Mouse (Mus musculus): ENCODE data around the gene Ppcs. TPM values are rescaled to one million over a fixed set of nuclear protein-coding genes. Genes with fewer than 3 reads are reported as not detected.

Ppcs gene
- polyA plus RNA-seq, 1 experiment from 2014 or later: 22.1 TPM

- H3K9ac ChIP-seq (ENCODE audit: low read length): no peak overlapping the region
- 17% methylated on average over 6 of the region's 6 CpGs for WGBS
- no peak overlapping the region for H3K27ac ChIP-seq (ENCODE audit: low read depth, low read length)
- no peaks in the 10 kb centered on the region for H3K9me3 ChIP-seq (ENCODE audit: control insufficient read depth, low read length)
- H3K36me3 ChIP-seq (ENCODE audit: control insufficient read depth, insufficient read depth, low read length): no peaks in the 10 kb centered on the region
- peaks cover 4% of the 10 kb centered on the region for H3K4me1 ChIP-seq (ENCODE audit: control insufficient read depth, insufficient read depth, low read length)
- H3K4me3 ChIP-seq (ENCODE audit: low read depth, low read length): no peak overlapping the region
- H3K4me2 ChIP-seq: no peak overlapping the region
- ATAC-seq (ENCODE audit: low FRiP score): peak; percentile 75
- peak; percentile 87 for DNase-seq (ENCODE audit: low spot score, missing footprints)
- H3K27me3 ChIP-seq (ENCODE audit: control insufficient read depth, insufficient read depth, low read length): no peaks in the 10 kb centered on the region
Measured at GRCm38 (mm10) chr4:119453533-119453932, 31.3 kb upstream of the Ppcs start.

- 68% methylated on average over 5 of the region's 5 CpGs for WGBS
- no peaks in the 10 kb centered on the region for H3K9me3 ChIP-seq (ENCODE audit: control insufficient read depth, low read length)
- no peak overlapping the region for H3K4me3 ChIP-seq (ENCODE audit: low read depth, low read length)
- ATAC-seq (ENCODE audit: low FRiP score) (0 out of 2 replicates have a peak, but pooled peaks have one; percentile 24), DNase-seq (ENCODE audit: low spot score, missing footprints) (no peak)
- no peak overlapping the region for H3K4me2 ChIP-seq
- H3K27ac ChIP-seq (ENCODE audit: low read depth, low read length): no peak overlapping the region
- H3K36me3 ChIP-seq (ENCODE audit: control insufficient read depth, insufficient read depth, low read length): no peaks in the 10 kb centered on the region
- no peak overlapping the region for H3K9ac ChIP-seq (ENCODE audit: low read length)
- H3K27me3 ChIP-seq (ENCODE audit: control insufficient read depth, insufficient read depth, low read length): no peaks in the 10 kb centered on the region
- peaks cover 4% of the 10 kb centered on the region for H3K4me1 ChIP-seq (ENCODE audit: control insufficient read depth, insufficient read depth, low read length)
Measured at GRCm38 (mm10) chr4:119453128-119453527, 30.9 kb upstream of the Ppcs start.

DNA sequence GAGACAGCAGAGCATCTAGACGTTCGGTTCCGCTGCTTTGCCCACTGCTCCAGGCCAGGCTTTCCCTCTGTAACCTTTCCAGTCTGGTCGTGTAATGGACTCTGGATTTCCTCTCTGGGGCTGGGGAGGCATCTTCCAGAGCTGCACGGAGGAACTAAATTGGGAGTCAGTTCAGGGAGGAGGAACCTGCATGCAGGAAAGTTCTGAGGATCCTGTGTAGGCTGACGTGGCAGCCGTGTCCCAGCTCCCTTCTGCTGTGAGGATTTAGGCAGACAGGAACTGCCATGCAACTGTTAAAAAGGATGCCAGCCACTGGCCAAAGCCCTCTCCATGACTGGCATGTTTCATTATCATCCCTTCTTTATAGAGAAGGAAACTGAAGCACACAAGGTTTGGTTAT, 28.2 kb upstream of the Ppcs start:
- DNase-seq (ENCODE audit: low spot score, missing footprints): no peak
- Histone ChIP-seq H3K4me1 (ENCODE audit: control insufficient read depth, insufficient read depth, low read length) (peaks cover 4% of the 10 kb centered on the region), H3K9ac (ENCODE audit: low read length) (no peak overlapping the region), H3K36me3 (ENCODE audit: control insufficient read depth, insufficient read depth, low read length) (no peaks in the 10 kb centered on the region), H3K27me3 (ENCODE audit: control insufficient read depth, insufficient read depth, low read length) (no peaks in the 10 kb centered on the region), H3K9me3 (ENCODE audit: control insufficient read depth, low read length) (no peaks in the 10 kb centered on the region), H3K4me3 (ENCODE audit: low read depth, low read length) (no peak overlapping the region), H3K27ac (ENCODE audit: low read depth, low read length) (no peak overlapping the region), H3K4me2 (no peak overlapping the region)
- no peak for ATAC-seq (ENCODE audit: low FRiP score)
- 72% methylated on average over 7 of the region's 7 CpGs for whole genome bisulfite sequencing

DNA sequence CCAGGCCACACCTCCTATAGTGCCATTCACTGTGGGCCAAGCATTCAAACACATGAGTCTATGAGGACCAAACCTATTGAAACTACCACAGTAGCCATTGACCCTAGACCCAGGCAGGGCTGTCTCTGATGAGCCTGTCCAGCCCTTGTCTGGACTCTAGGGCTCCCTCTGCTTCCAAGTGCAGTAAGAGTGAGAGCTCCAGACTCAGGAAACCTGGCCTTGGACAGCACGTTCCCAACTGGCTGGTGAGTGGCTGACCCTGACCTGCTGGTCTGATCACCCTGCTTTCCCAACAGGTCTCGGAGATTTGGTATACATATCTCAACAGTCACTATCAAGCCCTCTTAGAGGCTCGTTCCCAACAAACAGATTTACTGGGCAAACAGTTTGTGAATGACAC, 25.6 kb upstream of the Ppcs start:
- Histone ChIP-seq H3K9me3 (ENCODE audit: control insufficient read depth, low read length) (no peaks in the 10 kb centered on the region), H3K27me3 (ENCODE audit: control insufficient read depth, insufficient read depth, low read length) (no peaks in the 10 kb centered on the region), H3K27ac (ENCODE audit: low read depth, low read length) (no peak overlapping the region), H3K36me3 (ENCODE audit: control insufficient read depth, insufficient read depth, low read length) (no peaks in the 10 kb centered on the region), H3K4me1 (ENCODE audit: control insufficient read depth, insufficient read depth, low read length) (no peaks in the 10 kb centered on the region), H3K4me3 (ENCODE audit: low read depth, low read length) (no peak overlapping the region), H3K4me2 (no peak overlapping the region), H3K9ac (ENCODE audit: low read length) (no peak overlapping the region)
- DNase-seq (ENCODE audit: low spot score, missing footprints): no peak
- ATAC-seq (ENCODE audit: low FRiP score): no peak
- WGBS: 84% methylated on average over 3 of the region's 3 CpGs

GRCm38 (mm10) chr4:119447261-119447660, 25.0 kb upstream of the Ppcs start:
- Histone ChIP-seq H3K27me3 (ENCODE audit: control insufficient read depth, insufficient read depth, low read length) (no peaks in the 10 kb centered on the region), H3K9me3 (ENCODE audit: control insufficient read depth, low read length) (no peaks in the 10 kb centered on the region), H3K27ac (ENCODE audit: low read depth, low read length) (no peak overlapping the region), H3K9ac (ENCODE audit: low read length) (no peak overlapping the region), H3K4me3 (ENCODE audit: low read depth, low read length) (no peak overlapping the region), H3K4me1 (ENCODE audit: control insufficient read depth, insufficient read depth, low read length) (no peaks in the 10 kb centered on the region), H3K36me3 (ENCODE audit: control insufficient read depth, insufficient read depth, low read length) (no peaks in the 10 kb centered on the region), H3K4me2 (no peak overlapping the region)
- WGBS: 92% methylated on average over 6 of the region's 6 CpGs
- ATAC-seq (ENCODE audit: low FRiP score) (no peak), DNase-seq (ENCODE audit: low spot score, missing footprints) (no peak)

- no peak overlapping the region for H3K4me3 ChIP-seq (ENCODE audit: low read depth, low read length)
- no peaks in the 10 kb centered on the region for H3K36me3 ChIP-seq (ENCODE audit: control insufficient read depth, insufficient read depth, low read length)
- no peaks in the 10 kb centered on the region for H3K4me1 ChIP-seq (ENCODE audit: control insufficient read depth, insufficient read depth, low read length)
- WGBS: 51% methylated on average over 6 of the region's 6 CpGs
- DNase-seq (ENCODE audit: low spot score, missing footprints): no peak
- H3K27ac ChIP-seq (ENCODE audit: low read depth, low read length): no peak overlapping the region
- H3K27me3 ChIP-seq (ENCODE audit: control insufficient read depth, insufficient read depth, low read length): no peaks in the 10 kb centered on the region
- ATAC-seq (ENCODE audit: low FRiP score): no peak
- no peaks in the 10 kb centered on the region for H3K9me3 ChIP-seq (ENCODE audit: control insufficient read depth, low read length)
- H3K9ac ChIP-seq (ENCODE audit: low read length): no peak overlapping the region
- no peak overlapping the region for H3K4me2 ChIP-seq
Measured at GRCm38 (mm10) chr4:119442539-119442938, 20.3 kb upstream of the Ppcs start.

GRCm38 (mm10) chr4:119441836-119442235, 19.6 kb upstream of the Ppcs start:
- no peak for ATAC-seq (ENCODE audit: low FRiP score)

GRCm38 (mm10) chr4:119437936-119438335, 15.7 kb upstream of the Ppcs start:
- H3K9ac ChIP-seq (ENCODE audit: low read length): no peak overlapping the region
- no peaks in the 10 kb centered on the region for H3K4me1 ChIP-seq (ENCODE audit: control insufficient read depth, insufficient read depth, low read length)
- no peak overlapping the region for H3K27ac ChIP-seq (ENCODE audit: low read depth, low read length)
- 91% methylated on average over 2 of the region's 2 CpGs for WGBS
- no peak for DNase-seq (ENCODE audit: low spot score, missing footprints)
- no peak overlapping the region for H3K4me3 ChIP-seq (ENCODE audit: low read depth, low read length)
- no peaks in the 10 kb centered on the region for H3K36me3 ChIP-seq (ENCODE audit: control insufficient read depth, insufficient read depth, low read length)
- no peak for ATAC-seq (ENCODE audit: low FRiP score)
- H3K9me3 ChIP-seq (ENCODE audit: control insufficient read depth, low read length): no peaks in the 10 kb centered on the region
- no peaks in the 10 kb centered on the region for H3K27me3 ChIP-seq (ENCODE audit: control insufficient read depth, insufficient read depth, low read length)
- no peak overlapping the region for H3K4me2 ChIP-seq

More at GRCm38 (mm10) chr4:119441836-119442235, 19.6 kb upstream of the Ppcs start:
- DNase-seq (ENCODE audit: low spot score, missing footprints): no peak
- no peak overlapping the region for H3K4me3 ChIP-seq (ENCODE audit: low read depth, low read length)
- no peaks in the 10 kb centered on the region for H3K27me3 ChIP-seq (ENCODE audit: control insufficient read depth, insufficient read depth, low read length)
- H3K4me2 ChIP-seq: no peak overlapping the region
- H3K27ac ChIP-seq (ENCODE audit: low read depth, low read length): no peak overlapping the region
- no peaks in the 10 kb centered on the region for H3K36me3 ChIP-seq (ENCODE audit: control insufficient read depth, insufficient read depth, low read length)
- H3K9ac ChIP-seq (ENCODE audit: low read length): no peak overlapping the region
- 95% methylated on average over 4 of the region's 4 CpGs for WGBS
- H3K9me3 ChIP-seq (ENCODE audit: control insufficient read depth, low read length): no peaks in the 10 kb centered on the region
- no peaks in the 10 kb centered on the region for H3K4me1 ChIP-seq (ENCODE audit: control insufficient read depth, insufficient read depth, low read length)

DNA sequence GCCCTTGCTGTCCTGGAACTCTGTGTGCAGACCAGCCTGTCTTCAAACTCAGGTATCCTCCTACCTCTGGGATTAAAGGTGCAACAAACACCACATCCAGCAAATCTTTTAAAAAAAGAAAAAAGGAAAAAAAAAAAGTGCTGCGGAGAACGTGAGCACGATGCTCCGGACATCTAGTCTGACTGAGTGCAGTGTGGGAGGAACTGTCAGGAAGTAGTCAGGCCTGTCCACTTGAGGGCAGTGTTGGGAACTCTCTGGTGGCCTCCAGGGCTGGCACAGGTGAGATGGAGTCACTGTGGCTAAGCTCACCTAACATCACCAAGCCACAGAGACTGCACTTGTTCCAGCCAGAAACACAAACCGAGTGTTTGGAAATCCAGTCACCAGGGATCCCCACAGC, 8.5 kb upstream of the Ppcs start:
- WGBS: 31% methylated on average over 5 of the region's 5 CpGs
- H3K36me3 ChIP-seq (ENCODE audit: control insufficient read depth, insufficient read depth, low read length): no peaks in the 10 kb centered on the region

DNA sequence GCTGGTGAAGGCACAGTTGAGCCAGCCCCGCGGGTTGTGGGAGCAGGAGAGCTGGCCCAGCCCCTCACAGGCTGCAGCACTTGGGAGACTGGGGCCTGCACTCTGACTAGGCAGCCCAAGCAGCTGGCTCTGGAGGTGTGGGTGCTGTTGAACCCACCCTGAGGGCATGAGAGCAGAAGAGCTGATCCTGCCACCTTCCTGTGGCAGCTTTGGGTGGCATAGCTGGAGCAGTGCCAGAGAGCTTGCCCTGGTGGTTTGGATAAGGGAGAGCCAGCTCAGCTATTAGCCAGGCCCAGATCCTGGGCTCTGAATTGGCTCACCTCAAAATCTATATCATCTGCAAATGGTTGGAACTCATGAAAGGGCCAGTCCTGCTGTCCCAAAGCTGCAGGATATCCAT, 5.5 kb upstream of the Ppcs start:
- 69% methylated on average over 2 of the region's 2 CpGs for WGBS

More for the DNA sequence above, 8.5 kb upstream of the Ppcs start:
- Histone ChIP-seq H3K9me3 (ENCODE audit: control insufficient read depth, low read length) (no peaks in the 10 kb centered on the region), H3K4me2 (no peak overlapping the region), H3K4me3 (ENCODE audit: low read depth, low read length) (no peak overlapping the region), H3K9ac (ENCODE audit: low read length) (no peak overlapping the region), H3K27me3 (ENCODE audit: control insufficient read depth, insufficient read depth, low read length) (no peaks in the 10 kb centered on the region), H3K27ac (ENCODE audit: low read depth, low read length) (no peak overlapping the region), H3K4me1 (ENCODE audit: control insufficient read depth, insufficient read depth, low read length) (no peaks in the 10 kb centered on the region)
- no peak for DNase-seq (ENCODE audit: low spot score, missing footprints)
- no peak for ATAC-seq (ENCODE audit: low FRiP score)

More for the DNA sequence above, 5.5 kb upstream of the Ppcs start:
- Histone ChIP-seq H3K4me1 (ENCODE audit: control insufficient read depth, insufficient read depth, low read length) (peaks cover 5% of the 10 kb centered on the region), H3K9ac (ENCODE audit: low read length) (no peak overlapping the region), H3K36me3 (ENCODE audit: control insufficient read depth, insufficient read depth, low read length) (no peaks in the 10 kb centered on the region), H3K4me3 (ENCODE audit: low read depth, low read length) (no peak overlapping the region), H3K9me3 (ENCODE audit: control insufficient read depth, low read length) (no peaks in the 10 kb centered on the region), H3K27ac (ENCODE audit: low read depth, low read length) (no peak overlapping the region), H3K4me2 (no peak overlapping the region), H3K27me3 (ENCODE audit: control insufficient read depth, insufficient read depth, low read length) (no peaks in the 10 kb centered on the region)
- ATAC-seq (ENCODE audit: low FRiP score) (no peak), DNase-seq (ENCODE audit: low spot score, missing footprints) (no peak)

Measured in midbrain, embryonic 11.5 days (tissue).